Mouse (Mus musculus) E14TG2a.4 (cell line): ENCODE measurements at regions not wholly inside any gene's neighbourhood (a gene's known extent, or its start where the extent isn't known, plus 50 kb on each side); places are given as distances from the start of the nearest gene placed in this dataset.

Experiments used
- H3K27me3 ChIP-seq: 2 replicates; pipeline ENCODE4 v1.6.1; 2014; ENCODE audit warnings: low read length, control low read depth; ENCODE audit not compliant: insufficient read depth
- H3K36me3 ChIP-seq: 2 replicates; pipeline ENCODE4 v1.6.1; 2014; ENCODE audit warnings: low read length, control low read depth; ENCODE audit not compliant: insufficient read depth
- H3K4me1 ChIP-seq: replicated peaks from 2 replicates; pipeline ENCODE4 v1.6.1; 2014; ENCODE audit warnings: low read depth, low read length, control low read depth
- H3K4me3 ChIP-seq: replicated peaks from 2 replicates; pipeline ENCODE4 v1.5.1; 2014; ENCODE audit warnings: mild to moderate bottlenecking, low read length
- H3K9me3 ChIP-seq: 2 replicates; pipeline ENCODE4 v1.6.1; 2014; ENCODE audit warnings: low read length, control low read depth
- CTCF ChIP-seq: conservative IDR thresholded peaks from 2 replicates; pipeline ENCODE4 v1.5.1; 2014; ENCODE audit warnings: low read length
- NANOG ChIP-seq: IDR thresholded peaks from 2 replicates; pipeline ENCODE4 v1.6.1; 2014; ENCODE audit warnings: borderline replicate concordance, low read length, mixed read lengths
- POU5F1 ChIP-seq: IDR thresholded peaks from 2 replicates; pipeline ENCODE4 v1.6.1; 2014; ENCODE audit warnings: low read length, borderline replicate concordance

- TF ChIP-seq CTCF, result no peak
- TF ChIP-seq NANOG, result no peak
- TF ChIP-seq POU5F1, result no peak
- Histone ChIP-seq H3K27me3 (no peaks in the 10 kb centered on the region), H3K36me3 (no peaks in the 10 kb centered on the region), H3K4me1 (no peaks in the 10 kb centered on the region), H3K9me3 (no peaks in the 10 kb centered on the region), H3K4me3 (no peak overlapping the region)
Observed at GRCm38 (mm10) chr11:111875406-111875805, 809.4 kb downstream of the Kcnj2 start.

- no peak for TF ChIP-seq CTCF
- no peak for TF ChIP-seq NANOG
- TF ChIP-seq POU5F1, result no peak
Observed at GRCm38 (mm10) chr11:111880146-111880545, 814.2 kb downstream of the Kcnj2 start.

GRCm38 (mm10) chr11:111890026-111890425 lies 824.1 kb downstream of the Kcnj2 start:
- TF ChIP-seq NANOG (no peak), CTCF (no peak), POU5F1 (no peak)
- no peak overlapping the region for H3K4me3 ChIP-seq
- no peaks in the 10 kb centered on the region for H3K27me3 ChIP-seq
- H3K36me3 ChIP-seq, result no peaks in the 10 kb centered on the region
- H3K9me3 ChIP-seq, result no peaks in the 10 kb centered on the region
- peaks cover 6% of the 10 kb centered on the region for H3K4me1 ChIP-seq

More at GRCm38 (mm10) chr11:111880146-111880545, 814.2 kb downstream of the Kcnj2 start:
- Histone ChIP-seq H3K27me3 (no peaks in the 10 kb centered on the region), H3K4me1 (no peaks in the 10 kb centered on the region), H3K4me3 (no peak overlapping the region), H3K9me3 (no peaks in the 10 kb centered on the region), H3K36me3 (no peaks in the 10 kb centered on the region)

- TF ChIP-seq CTCF (no peak), POU5F1 (no peak), NANOG (no peak)
- Histone ChIP-seq H3K4me1 (peaks cover 6% of the 10 kb centered on the region), H3K27me3 (0 out of 2 replicates have a peak, but pooled peaks cover 3% of the 10 kb centered on the region), H3K9me3 (no peaks in the 10 kb centered on the region), H3K4me3 (no peak overlapping the region), H3K36me3 (no peaks in the 10 kb centered on the region)
Observed at GRCm38 (mm10) chr11:111893861-111894260, 827.9 kb downstream of the Kcnj2 start.

GRCm38 (mm10) chr11:111895221-111896200 lies 829.5 kb downstream of the Kcnj2 start:
- TF ChIP-seq POU5F1 (no peak), CTCF (no peak), NANOG (no peak)
- Histone ChIP-seq H3K4me1 (peaks cover 6% of the 10 kb centered on the region), H3K9me3 (no peaks in the 10 kb centered on the region), H3K36me3 (no peaks in the 10 kb centered on the region), H3K27me3 (0 out of 2 replicates have a peak, but pooled peaks cover 3% of the 10 kb centered on the region), H3K4me3 (no peak overlapping the region)

GRCm38 (mm10) chr11:111897001-111897400 lies 831.0 kb downstream of the Kcnj2 start:
- TF ChIP-seq NANOG (no peak), POU5F1 (no peak), CTCF (no peak)
- peaks cover 6% of the 10 kb centered on the region for H3K4me1 ChIP-seq
- no peaks in the 10 kb centered on the region for H3K9me3 ChIP-seq
- no peak overlapping the region for H3K4me3 ChIP-seq
- H3K36me3 ChIP-seq, result no peaks in the 10 kb centered on the region
- H3K27me3 ChIP-seq, result 0 out of 2 replicates have a peak, but pooled peaks cover 3% of the 10 kb centered on the region

- Histone ChIP-seq H3K9me3 (no peaks in the 10 kb centered on the region), H3K36me3 (no peaks in the 10 kb centered on the region), H3K27me3 (no peaks in the 10 kb centered on the region), H3K4me1 (no peaks in the 10 kb centered on the region), H3K4me3 (no peak overlapping the region)
- TF ChIP-seq CTCF (no peak), NANOG (no peak), POU5F1 (no peak)
Observed at GRCm38 (mm10) chr11:111904086-111904485, 838.1 kb downstream of the Kcnj2 start.

GRCm38 (mm10) chr11:111913891-111914290 lies 847.9 kb downstream of the Kcnj2 start:
- Histone ChIP-seq H3K27me3 (no peaks in the 10 kb centered on the region), H3K36me3 (no peaks in the 10 kb centered on the region), H3K4me3 (no peak overlapping the region), H3K4me1 (no peaks in the 10 kb centered on the region), H3K9me3 (no peaks in the 10 kb centered on the region)
- TF ChIP-seq NANOG, result no peak
- TF ChIP-seq POU5F1, result no peak
- no peak for TF ChIP-seq CTCF

GRCm38 (mm10) chr11:111926336-111926735 lies 855.7 kb upstream of the Sox9 start:
- Histone ChIP-seq H3K27me3 (no peaks in the 10 kb centered on the region), H3K4me3 (no peak overlapping the region), H3K9me3 (no peaks in the 10 kb centered on the region), H3K36me3 (no peaks in the 10 kb centered on the region), H3K4me1 (no peaks in the 10 kb centered on the region)
- TF ChIP-seq NANOG (no peak), CTCF (no peak), POU5F1 (no peak)
